Mouse (Mus musculus): ENCODE measurements at regions not wholly inside any gene's neighbourhood (a gene's known extent, or its start where the extent isn't known, plus 50 kb on each side); places are given as distances from the start of the nearest gene placed in this dataset.

DNA sequence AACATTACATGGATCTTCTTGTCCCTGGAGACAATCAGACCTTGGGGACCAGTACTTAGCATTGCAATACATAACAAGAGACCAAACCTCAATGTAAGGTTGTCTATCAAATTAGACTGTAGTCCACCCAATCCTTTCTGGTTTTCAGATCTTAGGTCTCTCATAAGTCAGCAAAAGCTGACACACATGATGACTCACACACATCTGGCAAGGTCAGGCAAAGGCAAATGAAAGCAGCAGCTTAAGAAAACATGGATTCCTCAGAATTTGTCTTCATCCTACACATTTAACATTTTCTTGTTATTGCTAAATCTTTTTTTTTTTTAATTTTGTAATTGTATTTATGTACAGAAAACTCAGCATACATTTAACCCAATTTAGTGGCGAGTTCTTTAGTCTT lies 52.0 kb downstream of the Gm11983 start:
- Histone ChIP-seq H3K4me2 (ENCODE audit: low read depth, low read length) (no peak overlapping the region), H3K36me3 (replicated peaks; ENCODE audit: control insufficient read depth, insufficient read depth, low read length) (no peaks in the 10 kb centered on the region), H3K27me3 (ENCODE audit: control insufficient read depth, insufficient read depth, low read length) (no peaks in the 10 kb centered on the region), H3K4me1 (ENCODE audit: control insufficient read depth, insufficient read depth) (no peaks in the 10 kb centered on the region), H3K4me3 (ENCODE audit: low read depth, low read length) (no peak overlapping the region), H3K27ac (ENCODE audit: low read depth) (no peak overlapping the region), H3K9me3 (replicated peaks; ENCODE audit: control insufficient read depth, low read length) (no peaks in the 10 kb centered on the region), H3K9ac (replicated peaks; ENCODE audit: low read depth, low read length) (no peak overlapping the region)
- no peak for ATAC-seq (ENCODE audit: insufficient read depth, low read depth)
- no peak for TF ChIP-seq CTCF (IDR thresholded peaks at IDR 0.05; ENCODE audit: low read depth)
- no peak for TF ChIP-seq EP300 (IDR thresholded peaks at IDR 0.05; ENCODE audit: low read depth)
- WGBS, result 83% methylated on average over 1 of the region's 1 CpGs
- DNase-seq (ENCODE audit: low spot score), result no peak

DNA sequence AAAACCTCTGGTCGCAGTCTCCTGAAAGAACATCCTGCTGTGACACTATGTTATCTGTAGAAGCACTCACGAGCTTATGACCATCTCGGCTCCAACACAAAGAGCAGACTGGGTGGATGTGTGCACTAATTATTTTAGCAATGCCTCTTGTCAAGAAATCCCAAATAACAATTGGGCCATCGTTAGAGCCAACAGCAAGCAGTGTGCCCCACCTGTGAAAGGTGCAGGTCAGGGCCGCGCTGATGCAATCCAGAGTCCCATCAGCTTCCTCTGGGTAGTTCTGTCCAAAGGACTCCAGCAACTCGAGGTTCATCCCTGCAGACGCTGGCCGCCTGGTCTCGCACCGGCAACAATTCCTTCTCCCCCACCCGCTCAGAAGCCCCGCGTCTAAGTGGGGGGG lies 54.6 kb downstream of the Gm11983 start:
- no peak overlapping the region for H3K27ac ChIP-seq (ENCODE audit: low read depth)
- no peaks in the 10 kb centered on the region for H3K9me3 ChIP-seq (replicated peaks; ENCODE audit: control insufficient read depth, low read length)
- ATAC-seq (ENCODE audit: insufficient read depth, low read depth) (no peak), DNase-seq (ENCODE audit: low spot score) (no peak)
- no peaks in the 10 kb centered on the region for H3K36me3 ChIP-seq (replicated peaks; ENCODE audit: control insufficient read depth, insufficient read depth, low read length)
- H3K27me3 ChIP-seq (ENCODE audit: control insufficient read depth, insufficient read depth, low read length), result no peaks in the 10 kb centered on the region
- TF ChIP-seq CTCF (IDR thresholded peaks at IDR 0.05; ENCODE audit: low read depth) (no peak), EP300 (IDR thresholded peaks at IDR 0.05; ENCODE audit: low read depth) (no peak)
- no peak overlapping the region for H3K4me2 ChIP-seq (ENCODE audit: low read depth, low read length)
- H3K4me3 ChIP-seq (ENCODE audit: low read depth, low read length), result no peak overlapping the region
- H3K4me1 ChIP-seq (ENCODE audit: control insufficient read depth, insufficient read depth), result no peaks in the 10 kb centered on the region
- 83% methylated on average over 14 of the region's 14 CpGs for WGBS
- no peak overlapping the region for H3K9ac ChIP-seq (replicated peaks; ENCODE audit: low read depth, low read length)

DNA sequence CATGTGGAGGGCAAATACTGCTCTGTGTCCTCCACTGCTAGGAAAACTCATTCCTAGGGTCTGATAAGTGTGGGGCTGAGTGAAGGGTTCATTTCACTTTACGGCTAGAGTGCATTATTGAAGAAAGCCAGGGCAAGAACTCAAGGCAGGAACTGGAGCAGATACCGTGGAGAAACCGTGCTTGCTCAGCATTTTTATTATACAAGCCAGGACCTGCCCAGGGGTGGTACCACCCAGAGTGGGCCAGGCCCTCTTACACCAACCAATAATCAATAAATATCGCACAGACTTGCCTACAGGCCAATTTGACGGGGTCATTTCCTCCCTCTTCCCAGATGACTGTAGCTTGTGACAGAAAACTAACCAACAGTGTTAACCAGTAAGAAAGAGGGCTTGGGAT lies 57.7 kb downstream of the Gm11983 start:
- Histone ChIP-seq H3K9me3 (replicated peaks; ENCODE audit: control insufficient read depth, low read length) (no peaks in the 10 kb centered on the region), H3K27ac (ENCODE audit: low read depth) (no peak overlapping the region), H3K4me1 (ENCODE audit: control insufficient read depth, insufficient read depth) (no peaks in the 10 kb centered on the region), H3K9ac (replicated peaks; ENCODE audit: low read depth, low read length) (no peak overlapping the region), H3K4me2 (ENCODE audit: low read depth, low read length) (no peak overlapping the region), H3K27me3 (ENCODE audit: control insufficient read depth, insufficient read depth, low read length) (no peaks in the 10 kb centered on the region), H3K4me3 (ENCODE audit: low read depth, low read length) (no peak overlapping the region), H3K36me3 (replicated peaks; ENCODE audit: control insufficient read depth, insufficient read depth, low read length) (no peaks in the 10 kb centered on the region)
- ATAC-seq (ENCODE audit: insufficient read depth, low read depth) (no peak), DNase-seq (ENCODE audit: low spot score) (no peak)
- WGBS, result 71% methylated on average over 5 of the region's 5 CpGs
- TF ChIP-seq EP300 (IDR thresholded peaks at IDR 0.05; ENCODE audit: low read depth), result no peak
- no peak for TF ChIP-seq CTCF (IDR thresholded peaks at IDR 0.05; ENCODE audit: low read depth)

- no peak overlapping the region for H3K9ac ChIP-seq (replicated peaks; ENCODE audit: low read depth, low read length)
- no peaks in the 10 kb centered on the region for H3K9me3 ChIP-seq (replicated peaks; ENCODE audit: control insufficient read depth, low read length)
- H3K4me1 ChIP-seq (ENCODE audit: control insufficient read depth, insufficient read depth), result no peaks in the 10 kb centered on the region
- H3K4me3 ChIP-seq (ENCODE audit: low read depth, low read length), result no peak overlapping the region
- no peak for ATAC-seq (ENCODE audit: insufficient read depth, low read depth)
- no peak overlapping the region for H3K4me2 ChIP-seq (ENCODE audit: low read depth, low read length)
- WGBS, result 58% methylated on average over 10 of the region's 10 CpGs
- no peak for DNase-seq (ENCODE audit: low spot score)
- no peaks in the 10 kb centered on the region for H3K27me3 ChIP-seq (ENCODE audit: control insufficient read depth, insufficient read depth, low read length)
- H3K27ac ChIP-seq (ENCODE audit: low read depth), result no peak overlapping the region
- H3K36me3 ChIP-seq (replicated peaks; ENCODE audit: control insufficient read depth, insufficient read depth, low read length), result no peaks in the 10 kb centered on the region
- TF ChIP-seq CTCF (IDR thresholded peaks at IDR 0.05; ENCODE audit: low read depth), result no peak
Measured at GRCm38 (mm10) chr11:6778596-6779360, 58.7 kb downstream of the Gm11983 start.

DNA sequence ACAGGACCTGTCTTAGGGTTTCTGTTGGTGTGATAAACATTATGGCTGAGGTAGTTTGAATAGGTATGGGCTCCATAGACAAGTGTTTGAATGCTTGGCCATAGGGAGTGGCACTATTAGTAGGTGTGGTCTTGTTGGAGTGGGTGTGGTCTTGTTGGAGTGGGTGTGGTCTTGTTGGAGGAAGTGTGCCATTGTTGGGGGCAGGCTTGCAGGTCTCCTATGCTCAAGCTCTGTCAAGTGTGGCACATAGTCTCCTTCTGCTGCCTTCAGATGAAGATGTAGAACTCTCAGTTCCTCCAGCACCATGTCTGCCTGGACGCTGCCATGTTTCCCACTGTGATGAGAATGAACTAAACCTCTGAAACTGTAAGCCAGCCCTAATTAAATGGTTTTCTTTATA lies 59.9 kb downstream of the Gm11983 start:
- Histone ChIP-seq H3K9ac (replicated peaks; ENCODE audit: low read depth, low read length) (no peak overlapping the region), H3K4me3 (ENCODE audit: low read depth, low read length) (no peak overlapping the region), H3K4me1 (ENCODE audit: control insufficient read depth, insufficient read depth) (peaks cover 6% of the 10 kb centered on the region; the same call in 1 of the 2 replicates), H3K27me3 (ENCODE audit: control insufficient read depth, insufficient read depth, low read length) (no peaks in the 10 kb centered on the region), H3K27ac (ENCODE audit: low read depth) (no peak overlapping the region), H3K4me2 (ENCODE audit: low read depth, low read length) (no peak overlapping the region), H3K9me3 (replicated peaks; ENCODE audit: control insufficient read depth, low read length) (no peaks in the 10 kb centered on the region), H3K36me3 (replicated peaks; ENCODE audit: control insufficient read depth, insufficient read depth, low read length) (no peaks in the 10 kb centered on the region)
- no peak for DNase-seq (ENCODE audit: low spot score)
- ATAC-seq (ENCODE audit: insufficient read depth, low read depth), result no peak
- TF ChIP-seq EP300 (IDR thresholded peaks at IDR 0.05; ENCODE audit: low read depth), result no peak
- TF ChIP-seq CTCF (IDR thresholded peaks at IDR 0.05; ENCODE audit: low read depth), result no peak
- WGBS, result 86% methylated on average over 1 of the region's 1 CpGs

GRCm38 (mm10) chr11:6774656-6775055 lies 62.8 kb downstream of the Gm11983 start:
- no peak overlapping the region for H3K27ac ChIP-seq (ENCODE audit: low read depth)
- TF ChIP-seq CTCF (IDR thresholded peaks at IDR 0.05; ENCODE audit: low read depth), result no peak
- no peak for TF ChIP-seq EP300 (IDR thresholded peaks at IDR 0.05; ENCODE audit: low read depth)
- no peaks in the 10 kb centered on the region for H3K27me3 ChIP-seq (ENCODE audit: control insufficient read depth, insufficient read depth, low read length)
- no peaks in the 10 kb centered on the region for H3K9me3 ChIP-seq (replicated peaks; ENCODE audit: control insufficient read depth, low read length)
- H3K4me3 ChIP-seq (ENCODE audit: low read depth, low read length), result no peak overlapping the region
- WGBS, result 63% methylated on average over 4 of the region's 4 CpGs
- no peak overlapping the region for H3K4me2 ChIP-seq (ENCODE audit: low read depth, low read length)
- ATAC-seq (ENCODE audit: insufficient read depth, low read depth) (no peak), DNase-seq (ENCODE audit: low spot score) (peak; percentile 6)
- H3K36me3 ChIP-seq (replicated peaks; ENCODE audit: control insufficient read depth, insufficient read depth, low read length), result no peaks in the 10 kb centered on the region
- no peak overlapping the region for H3K9ac ChIP-seq (replicated peaks; ENCODE audit: low read depth, low read length)
- peaks cover 6% of the 10 kb centered on the region; the same call in 1 of the 2 replicates for H3K4me1 ChIP-seq (ENCODE audit: control insufficient read depth, insufficient read depth)
